Mouse (Mus musculus): Measurements from ENCODE around the gene Gm37240. TPM values are rescaled to one million over a fixed set of nuclear protein-coding genes. Genes with fewer than 3 reads are reported as not detected.

Gm37240 gene
- polyA plus RNA-seq, 1 experiment from 2014 or later, result 13.4 TPM

GRCm38 (mm10) chr3:85339926-85340325 lies 547.4 kb downstream of the Gm37240 start:
- H3K4me1 ChIP-seq (ENCODE audit: control insufficient read depth, insufficient read depth, low read length), result no peaks in the 10 kb centered on the region
- no peak for DNase-seq (ENCODE audit: low spot score)
- H3K36me3 ChIP-seq (ENCODE audit: control insufficient read depth, insufficient read depth, low read length), result no peaks in the 10 kb centered on the region
- no peak overlapping the region for H3K9ac ChIP-seq (ENCODE audit: low read depth, low read length)
- no peaks in the 10 kb centered on the region for H3K27me3 ChIP-seq (replicated peaks; ENCODE audit: control insufficient read depth, insufficient read depth, low read length)
- no peak overlapping the region for H3K4me3 ChIP-seq (ENCODE audit: low read depth, low read length)
- no peak overlapping the region for H3K4me2 ChIP-seq (ENCODE audit: low read depth, low read length)
- no peaks in the 10 kb centered on the region for H3K9me3 ChIP-seq (ENCODE audit: control insufficient read depth, low read length)
- WGBS, result 72% methylated on average over 2 of the region's 2 CpGs
- H3K27ac ChIP-seq (replicated peaks; ENCODE audit: low read depth, low read length), result no peak overlapping the region
- no peak for ATAC-seq (ENCODE audit: low read depth)

- DNase-seq (ENCODE audit: low spot score) (no peak), ATAC-seq (ENCODE audit: low read depth) (no peak)
- H3K36me3 ChIP-seq (ENCODE audit: control insufficient read depth, insufficient read depth, low read length), result no peaks in the 10 kb centered on the region
- 85% methylated on average over 10 of the region's 10 CpGs for WGBS
- H3K4me1 ChIP-seq (ENCODE audit: control insufficient read depth, insufficient read depth, low read length), result no peaks in the 10 kb centered on the region
- no peak overlapping the region for H3K9ac ChIP-seq (ENCODE audit: low read depth, low read length)
- H3K9me3 ChIP-seq (ENCODE audit: control insufficient read depth, low read length), result no peaks in the 10 kb centered on the region
- H3K4me2 ChIP-seq (ENCODE audit: low read depth, low read length), result no peak overlapping the region
- no peaks in the 10 kb centered on the region for H3K27me3 ChIP-seq (replicated peaks; ENCODE audit: control insufficient read depth, insufficient read depth, low read length)
- no peak overlapping the region for H3K4me3 ChIP-seq (ENCODE audit: low read depth, low read length)
- H3K27ac ChIP-seq (replicated peaks; ENCODE audit: low read depth, low read length), result no peak overlapping the region
Observed at GRCm38 (mm10) chr3:85339269-85339820, 548.0 kb downstream of the Gm37240 start.

- no peaks in the 10 kb centered on the region for H3K9me3 ChIP-seq (ENCODE audit: control insufficient read depth, low read length)
- no peaks in the 10 kb centered on the region for H3K36me3 ChIP-seq (ENCODE audit: control insufficient read depth, insufficient read depth, low read length)
- no peak overlapping the region for H3K4me3 ChIP-seq (ENCODE audit: low read depth, low read length)
- H3K27ac ChIP-seq (replicated peaks; ENCODE audit: low read depth, low read length), result no peak overlapping the region
- 78% methylated on average over 3 of the region's 3 CpGs for WGBS
- DNase-seq (ENCODE audit: low spot score) (no peak), ATAC-seq (ENCODE audit: low read depth) (no peak)
- no peak overlapping the region for H3K9ac ChIP-seq (ENCODE audit: low read depth, low read length)
- H3K4me2 ChIP-seq (ENCODE audit: low read depth, low read length), result no peak overlapping the region
- no peaks in the 10 kb centered on the region for H3K27me3 ChIP-seq (replicated peaks; ENCODE audit: control insufficient read depth, insufficient read depth, low read length)
- H3K4me1 ChIP-seq (ENCODE audit: control insufficient read depth, insufficient read depth, low read length), result no peaks in the 10 kb centered on the region
Observed at GRCm38 (mm10) chr3:85338755-85339095, 548.6 kb downstream of the Gm37240 start.

- DNase-seq (ENCODE audit: low spot score), result no peak
- Histone ChIP-seq H3K9me3 (ENCODE audit: control insufficient read depth, low read length) (no peaks in the 10 kb centered on the region), H3K27ac (replicated peaks; ENCODE audit: low read depth, low read length) (no peak overlapping the region), H3K27me3 (replicated peaks; ENCODE audit: control insufficient read depth, insufficient read depth, low read length) (no peaks in the 10 kb centered on the region), H3K36me3 (ENCODE audit: control insufficient read depth, insufficient read depth, low read length) (no peaks in the 10 kb centered on the region), H3K4me3 (ENCODE audit: low read depth, low read length) (no peak overlapping the region), H3K4me1 (ENCODE audit: control insufficient read depth, insufficient read depth, low read length) (no peaks in the 10 kb centered on the region), H3K9ac (ENCODE audit: low read depth, low read length) (no peak overlapping the region), H3K4me2 (ENCODE audit: low read depth, low read length) (no peak overlapping the region)
- WGBS, result 75% methylated on average over 7 of the region's 7 CpGs
- no peak for ATAC-seq (ENCODE audit: low read depth)
Observed at GRCm38 (mm10) chr3:85337881-85338754, 549.2 kb downstream of the Gm37240 start.

- H3K36me3 ChIP-seq (ENCODE audit: control insufficient read depth, insufficient read depth, low read length), result no peaks in the 10 kb centered on the region
- WGBS, result 48% methylated on average over 1 of the region's 1 CpGs
- no peak overlapping the region for H3K9ac ChIP-seq (ENCODE audit: low read depth, low read length)
- H3K4me2 ChIP-seq (ENCODE audit: low read depth, low read length), result no peak overlapping the region
- no peaks in the 10 kb centered on the region for H3K4me1 ChIP-seq (ENCODE audit: control insufficient read depth, insufficient read depth, low read length)
- H3K9me3 ChIP-seq (ENCODE audit: control insufficient read depth, low read length), result no peaks in the 10 kb centered on the region
- ATAC-seq (ENCODE audit: low read depth), result no peak
- DNase-seq (ENCODE audit: low spot score), result no peak
- H3K27ac ChIP-seq (replicated peaks; ENCODE audit: low read depth, low read length), result no peak overlapping the region
- no peak overlapping the region for H3K4me3 ChIP-seq (ENCODE audit: low read depth, low read length)
- H3K27me3 ChIP-seq (replicated peaks; ENCODE audit: control insufficient read depth, insufficient read depth, low read length), result no peaks in the 10 kb centered on the region
Observed at GRCm38 (mm10) chr3:85335517-85335916, 551.8 kb downstream of the Gm37240 start.

GRCm38 (mm10) chr3:85332276-85332675 lies 555.0 kb downstream of the Gm37240 start:
- no peaks in the 10 kb centered on the region for H3K4me1 ChIP-seq (ENCODE audit: control insufficient read depth, insufficient read depth, low read length)
- H3K9me3 ChIP-seq (ENCODE audit: control insufficient read depth, low read length), result no peaks in the 10 kb centered on the region
- H3K4me2 ChIP-seq (ENCODE audit: low read depth, low read length), result no peak overlapping the region
- 84% methylated on average over 4 of the region's 4 CpGs for WGBS
- DNase-seq (ENCODE audit: low spot score), result no peak
- H3K4me3 ChIP-seq (ENCODE audit: low read depth, low read length), result no peak overlapping the region
- H3K9ac ChIP-seq (ENCODE audit: low read depth, low read length), result no peak overlapping the region
- no peaks in the 10 kb centered on the region for H3K27me3 ChIP-seq (replicated peaks; ENCODE audit: control insufficient read depth, insufficient read depth, low read length)
- no peak for ATAC-seq (ENCODE audit: low read depth)
- H3K36me3 ChIP-seq (ENCODE audit: control insufficient read depth, insufficient read depth, low read length), result no peaks in the 10 kb centered on the region
- no peak overlapping the region for H3K27ac ChIP-seq (replicated peaks; ENCODE audit: low read depth, low read length)

- WGBS, result 72% methylated on average over 5 of the region's 5 CpGs
- no peaks in the 10 kb centered on the region for H3K9me3 ChIP-seq (ENCODE audit: control insufficient read depth, low read length)
- ATAC-seq (ENCODE audit: low read depth), result no peak
- H3K9ac ChIP-seq (ENCODE audit: low read depth, low read length), result no peak overlapping the region
- H3K27me3 ChIP-seq (replicated peaks; ENCODE audit: control insufficient read depth, insufficient read depth, low read length), result no peaks in the 10 kb centered on the region
- H3K4me2 ChIP-seq (ENCODE audit: low read depth, low read length), result no peak overlapping the region
- peaks cover 11% of the 10 kb centered on the region for H3K4me1 ChIP-seq (ENCODE audit: control insufficient read depth, insufficient read depth, low read length)
- H3K36me3 ChIP-seq (ENCODE audit: control insufficient read depth, insufficient read depth, low read length), result no peaks in the 10 kb centered on the region
- no peak for DNase-seq (ENCODE audit: low spot score)
- no peak overlapping the region for H3K4me3 ChIP-seq (ENCODE audit: low read depth, low read length)
- no peak overlapping the region for H3K27ac ChIP-seq (replicated peaks; ENCODE audit: low read depth, low read length)
Observed at GRCm38 (mm10) chr3:85318256-85318655, 569.1 kb downstream of the Gm37240 start.

- no peak overlapping the region for H3K4me3 ChIP-seq (ENCODE audit: low read depth, low read length)
- WGBS, result 86% methylated on average over 4 of the region's 4 CpGs
- no peaks in the 10 kb centered on the region for H3K9me3 ChIP-seq (ENCODE audit: control insufficient read depth, low read length)
- ATAC-seq (ENCODE audit: low read depth) (no peak), DNase-seq (ENCODE audit: low spot score) (no peak)
- H3K27me3 ChIP-seq (replicated peaks; ENCODE audit: control insufficient read depth, insufficient read depth, low read length), result no peaks in the 10 kb centered on the region
- peaks cover 11% of the 10 kb centered on the region for H3K4me1 ChIP-seq (ENCODE audit: control insufficient read depth, insufficient read depth, low read length)
- no peaks in the 10 kb centered on the region for H3K36me3 ChIP-seq (ENCODE audit: control insufficient read depth, insufficient read depth, low read length)
- no peak overlapping the region for H3K4me2 ChIP-seq (ENCODE audit: low read depth, low read length)
- H3K9ac ChIP-seq (ENCODE audit: low read depth, low read length), result no peak overlapping the region
- H3K27ac ChIP-seq (replicated peaks; ENCODE audit: low read depth, low read length), result no peak overlapping the region
Observed at GRCm38 (mm10) chr3:85317306-85317705, 570.0 kb downstream of the Gm37240 start.

- H3K4me2 ChIP-seq (ENCODE audit: low read depth, low read length), result no peak overlapping the region
- H3K4me3 ChIP-seq (ENCODE audit: low read depth, low read length), result no peak overlapping the region
- H3K27me3 ChIP-seq (replicated peaks; ENCODE audit: control insufficient read depth, insufficient read depth, low read length), result no peaks in the 10 kb centered on the region
- peaks cover 11% of the 10 kb centered on the region for H3K4me1 ChIP-seq (ENCODE audit: control insufficient read depth, insufficient read depth, low read length)
- no peaks in the 10 kb centered on the region for H3K9me3 ChIP-seq (ENCODE audit: control insufficient read depth, low read length)
- H3K27ac ChIP-seq (replicated peaks; ENCODE audit: low read depth, low read length), result no peak overlapping the region
- no peaks in the 10 kb centered on the region for H3K36me3 ChIP-seq (ENCODE audit: control insufficient read depth, insufficient read depth, low read length)
- 80% methylated on average over 6 of the region's 6 CpGs for WGBS
- H3K9ac ChIP-seq (ENCODE audit: low read depth, low read length), result no peak overlapping the region
- no peak for DNase-seq (ENCODE audit: low spot score)
- no peak for ATAC-seq (ENCODE audit: low read depth)
Observed at GRCm38 (mm10) chr3:85314961-85315360, 572.4 kb downstream of the Gm37240 start.
